Mouse (Mus musculus) mature B cell (primary cell): ENCODE results near the gene Pdzd7.

Source experiments
- in situ Hi-C: fragments of 300-500 bp; cut with MboI; formaldehyde crosslinking; loops from 2 replicates; pipeline ENCODE4 v1.14.3; 2019

Gene Pdzd7

GRCm38 (mm10) chr19:44985159-44985988 lies 60.1 kb downstream of the Pdzd7 start:
- in situ Hi-C loops = no loop called here

- in situ Hi-C loops = no loop called here
Observed at GRCm38 (mm10) chr19:44984420-44984819, 61.1 kb downstream of the Pdzd7 start.

GRCm38 (mm10) chr19:44983366-44983765 lies 62.2 kb downstream of the Pdzd7 start:
- in situ Hi-C loops = no loop called here

GRCm38 (mm10) chr19:44982477-44983115 lies 62.9 kb downstream of the Pdzd7 start:
- in situ Hi-C loops = no loop called here

GRCm38 (mm10) chr19:44980787-44981186 lies 64.7 kb downstream of the Pdzd7 start:
- in situ Hi-C loops = no loop called here

- in situ Hi-C loops = no loop called here
Observed at GRCm38 (mm10) chr19:44977148-44977547, 68.4 kb downstream of the Pdzd7 start.
